Mouse (Mus musculus): ENCODE results near the gene Mrps5.
A peak's percentile ranks its signal among the peaks of the same experiment; 100 is the strongest.

GRCm38 (mm10) chr2:127559070-127559966, 27.7 kb upstream of the Mrps5 start:
- no peak for TF ChIP-seq USF2 (IDR thresholded peaks at IDR 0.05; ENCODE audit: borderline replicate concordance in 1 of 2, insufficient read depth in 1 of 2, low read depth in 1 of 2, low read length in 2 of 2)
- TF ChIP-seq GABPA (IDR thresholded peaks at IDR 0.05; ENCODE audit: low read depth, low read length), result no peak
- peak; percentile 62 to 97 (median 88) for TF ChIP-seq CTCF (IDR thresholded peaks at IDR 0.05 in 2 of 3, conservative IDR thresholded peaks at IDR 0.05 in 1 of 3; ENCODE audit: control insufficient read depth in 1 of 3, insufficient read depth in 1 of 3, low read depth in 2 of 3, low read length in 3 of 3, poor library complexity in 1 of 3, severe bottlenecking in 1 of 3)
- TF ChIP-seq POLR2A (IDR thresholded peaks at IDR 0.05; ENCODE audit: control insufficient read depth in 1 of 2, insufficient read depth in 1 of 2, low read depth in 1 of 2, low read length in 2 of 2, poor library complexity in 1 of 2), result no peak
- TF ChIP-seq SMC3 (IDR thresholded peaks at IDR 0.05; ENCODE audit: low read depth, low read length), result peak; percentile 88
- TF ChIP-seq MAX (IDR thresholded peaks at IDR 0.05; ENCODE audit: low read length), result 0 out of 2 replicates have a peak, but pooled peaks have one; percentile 28
- TF ChIP-seq KAT2A (conservative IDR thresholded peaks at IDR 0.05; ENCODE audit: low read depth, low read length), result no peak
- TF ChIP-seq TCF12 (IDR thresholded peaks at IDR 0.05; ENCODE audit: low read depth, low read length), result no peak
- TF ChIP-seq TBP (IDR thresholded peaks at IDR 0.05; ENCODE audit: low read depth, low read length), result no peak
- TF ChIP-seq SIN3A (IDR thresholded peaks at IDR 0.05; ENCODE audit: low read length), result peak; percentile 53; the same call in 1 of the 2 replicates
- no peak for TF ChIP-seq POLR2AphosphoS5 (IDR thresholded peaks at IDR 0.05; ENCODE audit: borderline replicate concordance, low read depth, low read length)
- no peak for TF ChIP-seq MYC (IDR thresholded peaks at IDR 0.05; ENCODE audit: low read depth, low read length)
- TF ChIP-seq ELF1 (IDR thresholded peaks at IDR 0.05; ENCODE audit: low read depth, low read length), result no peak

Measured in MEL (cell line).